Mouse (Mus musculus): ENCODE measurements at regions not wholly inside any gene's neighbourhood (a gene's known extent, or its start where the extent isn't known, plus 50 kb on each side); places are given as distances from the start of the nearest gene placed in this dataset.

DNA sequence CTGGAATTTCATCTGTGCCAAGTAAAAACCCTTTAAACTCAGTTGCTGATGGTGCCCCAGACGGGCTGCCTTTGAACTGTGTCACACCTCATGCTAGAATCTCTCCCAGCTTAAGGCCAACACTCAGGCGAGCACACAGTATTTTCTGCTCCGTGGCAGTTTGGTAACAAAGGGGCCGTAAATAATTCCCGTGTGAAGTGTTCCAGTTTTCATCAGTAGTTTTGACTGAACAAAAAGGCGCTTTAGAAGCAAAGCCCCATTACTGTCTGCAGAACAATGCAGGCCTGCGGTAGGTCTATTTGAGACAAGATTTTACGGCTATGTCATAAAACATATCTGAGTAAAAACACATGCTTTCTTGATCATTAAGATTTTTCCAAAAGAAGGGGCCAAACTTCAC lies 155.0 kb downstream of the 1700129C05Rik start:
- Histone ChIP-seq H3K9ac (ENCODE audit: low read depth, low read length) (no peak overlapping the region), H3K4me1 (ENCODE audit: control insufficient read depth, insufficient read depth, low read length) (no peaks in the 10 kb centered on the region; the same call in 1 of the 2 replicates), H3K4me3 (ENCODE audit: low read depth, low read length) (no peak overlapping the region), H3K36me3 (ENCODE audit: control insufficient read depth, insufficient read depth, low read length) (no peaks in the 10 kb centered on the region), H3K27ac (ENCODE audit: low read length) (no peak overlapping the region), H3K27me3 (ENCODE audit: control insufficient read depth, insufficient read depth, low read depth, low read length) (no peaks in the 10 kb centered on the region), H3K9me3 (replicated peaks; ENCODE audit: control insufficient read depth, low read length, poor library complexity, severe bottlenecking) (no peaks in the 10 kb centered on the region), H3K4me2 (ENCODE audit: low read length) (no peak overlapping the region)
- WGBS, result 20% methylated on average over 8 of the region's 8 CpGs
- no peak for ATAC-seq

DNA sequence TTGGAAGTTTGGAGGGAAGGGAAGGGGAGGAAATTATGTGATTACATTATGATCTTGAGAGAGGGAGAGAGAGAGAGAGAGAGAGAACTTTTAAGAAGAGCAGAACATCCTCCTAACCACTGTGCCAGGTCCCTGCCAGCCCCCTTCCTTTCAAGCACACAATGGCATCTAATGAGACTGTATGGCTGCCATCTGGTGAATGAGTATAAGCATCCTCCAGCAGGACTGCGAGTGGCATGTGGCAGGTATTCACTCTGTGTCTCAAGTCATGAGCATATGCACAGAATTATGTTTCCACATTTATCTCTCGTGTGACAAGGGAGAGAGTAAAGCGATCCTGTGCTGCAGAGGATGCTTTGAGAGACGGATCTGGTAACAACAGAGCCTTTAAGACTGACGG lies 156.9 kb downstream of the 1700129C05Rik start:
- 72% methylated on average over 5 of the region's 5 CpGs for WGBS
- Histone ChIP-seq H3K27me3 (ENCODE audit: control insufficient read depth, insufficient read depth, low read depth, low read length) (no peaks in the 10 kb centered on the region), H3K36me3 (ENCODE audit: control insufficient read depth, insufficient read depth, low read length) (no peaks in the 10 kb centered on the region), H3K4me1 (ENCODE audit: control insufficient read depth, insufficient read depth, low read length) (no peaks in the 10 kb centered on the region; the same call in 1 of the 2 replicates), H3K9ac (ENCODE audit: low read depth, low read length) (no peak overlapping the region), H3K27ac (ENCODE audit: low read length) (no peak overlapping the region), H3K4me2 (ENCODE audit: low read length) (no peak overlapping the region), H3K9me3 (replicated peaks; ENCODE audit: control insufficient read depth, low read length, poor library complexity, severe bottlenecking) (no peaks in the 10 kb centered on the region), H3K4me3 (ENCODE audit: low read depth, low read length) (no peak overlapping the region)
- no peak for ATAC-seq

DNA sequence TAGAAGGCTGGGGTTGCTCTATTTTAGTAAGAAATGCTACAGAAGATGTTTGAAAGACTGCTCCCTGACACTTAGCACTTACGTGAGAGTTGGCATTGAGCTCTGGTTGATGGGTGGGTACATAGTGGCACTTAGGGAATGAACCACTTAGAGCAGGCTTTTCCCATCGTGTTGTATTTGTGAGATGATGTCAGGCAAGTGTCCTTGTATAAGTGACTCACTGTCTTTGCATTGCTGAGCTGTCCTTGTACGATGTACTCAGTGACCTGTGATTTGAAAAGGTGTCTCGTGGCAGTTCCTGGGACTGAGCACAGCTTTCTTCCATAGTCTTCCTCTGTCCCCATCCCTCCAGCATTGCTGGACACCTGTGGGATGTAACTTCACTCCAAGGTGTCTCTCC lies 165.9 kb downstream of the 1700129C05Rik start:
- H3K4me1 ChIP-seq (ENCODE audit: control insufficient read depth, insufficient read depth, low read length), result no peaks in the 10 kb centered on the region
- H3K36me3 ChIP-seq (ENCODE audit: control insufficient read depth, insufficient read depth, low read length), result no peaks in the 10 kb centered on the region
- no peak overlapping the region for H3K4me3 ChIP-seq (ENCODE audit: low read depth, low read length)
- no peak for ATAC-seq
- 78% methylated on average over 4 of the region's 4 CpGs for WGBS
- H3K4me2 ChIP-seq (ENCODE audit: low read length), result no peak overlapping the region
- no peak overlapping the region for H3K9ac ChIP-seq (ENCODE audit: low read depth, low read length)
- H3K27ac ChIP-seq (ENCODE audit: low read length), result no peak overlapping the region
- H3K9me3 ChIP-seq (replicated peaks; ENCODE audit: control insufficient read depth, low read length, poor library complexity, severe bottlenecking), result no peaks in the 10 kb centered on the region
- H3K27me3 ChIP-seq (ENCODE audit: control insufficient read depth, insufficient read depth, low read depth, low read length), result no peaks in the 10 kb centered on the region

DNA sequence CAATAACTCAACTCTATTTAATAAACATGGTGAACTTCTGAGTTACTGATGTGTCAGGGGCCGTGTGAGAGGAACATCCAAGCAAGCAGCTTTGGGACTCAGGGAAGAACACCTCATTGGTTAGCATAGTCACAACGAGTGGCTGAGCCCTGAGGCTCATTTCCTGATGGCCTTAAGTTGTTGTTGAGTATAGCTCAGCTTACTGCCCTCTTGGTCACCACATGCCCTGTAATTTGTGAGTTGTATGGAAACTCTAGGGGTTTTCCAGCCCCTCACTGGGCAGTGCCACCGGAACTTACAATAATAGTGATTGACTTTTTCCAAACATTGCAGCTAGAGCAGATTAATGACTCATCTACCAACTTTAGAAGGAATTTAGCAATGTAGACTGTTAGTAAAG lies 173.4 kb downstream of the 1700129C05Rik start:
- no peak overlapping the region for H3K4me3 ChIP-seq (ENCODE audit: low read depth, low read length)
- 75% methylated on average over 3 of the region's 3 CpGs for WGBS

DNA sequence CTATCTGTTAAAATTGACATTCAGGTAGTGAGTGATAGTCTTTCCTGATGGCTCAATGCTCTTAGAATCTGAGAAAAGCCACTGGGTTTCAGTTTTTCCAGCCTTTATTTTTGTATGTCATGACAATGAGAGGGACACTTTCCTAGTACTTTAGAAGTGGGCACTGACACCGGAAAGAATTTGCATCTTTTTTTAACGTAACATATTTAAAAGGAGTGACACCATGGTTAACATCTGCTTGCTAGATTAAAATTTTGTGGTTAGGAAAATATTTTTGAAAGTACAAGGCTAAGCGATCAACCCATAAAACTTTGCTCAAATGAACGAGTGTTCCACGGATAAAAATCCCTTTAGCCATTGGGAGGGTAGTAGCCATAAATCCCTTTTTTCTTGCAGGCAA lies 174.7 kb downstream of the 1700129C05Rik start:
- Histone ChIP-seq H3K9ac (ENCODE audit: low read depth, low read length) (no peak overlapping the region), H3K9me3 (replicated peaks; ENCODE audit: control insufficient read depth, low read length, poor library complexity, severe bottlenecking) (no peaks in the 10 kb centered on the region), H3K4me1 (ENCODE audit: control insufficient read depth, insufficient read depth, low read length) (no peaks in the 10 kb centered on the region), H3K4me2 (ENCODE audit: low read length) (no peak overlapping the region), H3K27ac (ENCODE audit: low read length) (no peak overlapping the region), H3K4me3 (ENCODE audit: low read depth, low read length) (no peak overlapping the region), H3K36me3 (ENCODE audit: control insufficient read depth, insufficient read depth, low read length) (no peaks in the 10 kb centered on the region), H3K27me3 (ENCODE audit: control insufficient read depth, insufficient read depth, low read depth, low read length) (no peaks in the 10 kb centered on the region)
- WGBS, result 94% methylated on average over 5 of the region's 5 CpGs
- no peak for ATAC-seq

More for the DNA sequence above, 173.4 kb downstream of the 1700129C05Rik start:
- no peaks in the 10 kb centered on the region for H3K9me3 ChIP-seq (replicated peaks; ENCODE audit: control insufficient read depth, low read length, poor library complexity, severe bottlenecking)
- no peaks in the 10 kb centered on the region for H3K36me3 ChIP-seq (ENCODE audit: control insufficient read depth, insufficient read depth, low read length)
- H3K9ac ChIP-seq (ENCODE audit: low read depth, low read length), result no peak overlapping the region
- no peak overlapping the region for H3K4me2 ChIP-seq (ENCODE audit: low read length)
- ATAC-seq, result no peak
- H3K27ac ChIP-seq (ENCODE audit: low read length), result no peak overlapping the region
- no peaks in the 10 kb centered on the region for H3K27me3 ChIP-seq (ENCODE audit: control insufficient read depth, insufficient read depth, low read depth, low read length)
- no peaks in the 10 kb centered on the region for H3K4me1 ChIP-seq (ENCODE audit: control insufficient read depth, insufficient read depth, low read length)

DNA sequence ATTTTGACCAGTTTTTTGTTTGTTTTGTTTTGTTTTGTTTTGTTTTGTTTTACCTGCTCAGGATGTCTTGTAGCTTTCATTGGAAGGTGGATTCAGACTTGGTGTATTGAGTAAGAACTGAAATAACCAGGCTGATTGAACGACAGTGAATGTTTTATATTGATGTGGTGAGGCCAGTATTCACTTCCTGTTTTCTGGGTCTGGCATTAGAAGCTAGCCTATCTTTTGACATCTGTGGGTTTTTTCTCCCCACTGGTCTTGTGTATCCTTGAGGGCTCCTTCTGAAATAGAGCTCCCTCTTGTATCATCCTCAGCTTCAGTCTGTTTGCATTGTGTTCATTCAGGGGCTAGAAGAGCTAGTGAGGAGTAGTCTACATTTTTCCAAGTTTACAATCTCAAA lies 175.5 kb downstream of the 1700129C05Rik start:
- Histone ChIP-seq H3K9ac (ENCODE audit: low read depth, low read length) (no peak overlapping the region), H3K9me3 (replicated peaks; ENCODE audit: control insufficient read depth, low read length, poor library complexity, severe bottlenecking) (no peaks in the 10 kb centered on the region), H3K4me1 (ENCODE audit: control insufficient read depth, insufficient read depth, low read length) (no peaks in the 10 kb centered on the region), H3K4me3 (ENCODE audit: low read depth, low read length) (no peak overlapping the region), H3K27me3 (ENCODE audit: control insufficient read depth, insufficient read depth, low read depth, low read length) (no peaks in the 10 kb centered on the region), H3K36me3 (ENCODE audit: control insufficient read depth, insufficient read depth, low read length) (no peaks in the 10 kb centered on the region), H3K4me2 (ENCODE audit: low read length) (no peak overlapping the region), H3K27ac (ENCODE audit: low read length) (no peak overlapping the region)
- WGBS, result 85% methylated on average over 1 of the region's 1 CpGs
- ATAC-seq, result no peak

DNA sequence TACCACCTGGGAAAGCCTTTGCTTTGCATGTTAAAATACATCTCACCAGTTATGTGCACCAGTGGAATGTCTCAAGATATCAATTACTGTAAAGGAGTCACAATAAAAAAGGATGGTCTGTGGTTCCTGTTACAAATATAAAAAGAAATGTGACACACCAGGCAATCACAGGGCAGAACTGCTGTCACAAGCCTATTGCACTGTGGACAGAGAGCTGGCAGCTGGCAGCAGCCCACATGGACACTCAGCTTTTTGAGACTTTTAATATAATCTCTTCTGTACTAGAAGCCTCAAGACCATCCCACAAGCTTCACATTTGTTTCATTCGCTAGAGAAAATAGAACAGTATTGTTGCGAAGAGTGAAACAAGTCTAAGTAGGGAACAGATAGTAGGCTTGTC lies 197.7 kb downstream of the 1700129C05Rik start:
- H3K36me3 ChIP-seq (ENCODE audit: control insufficient read depth, insufficient read depth, low read length), result no peaks in the 10 kb centered on the region
- WGBS, result 94% methylated on average over 2 of the region's 2 CpGs
- no peaks in the 10 kb centered on the region for H3K27me3 ChIP-seq (ENCODE audit: control insufficient read depth, insufficient read depth, low read depth, low read length)
- H3K4me2 ChIP-seq (ENCODE audit: low read length), result no peak overlapping the region
- no peaks in the 10 kb centered on the region for H3K4me1 ChIP-seq (ENCODE audit: control insufficient read depth, insufficient read depth, low read length)
- no peak overlapping the region for H3K27ac ChIP-seq (ENCODE audit: low read length)
- no peak overlapping the region for H3K4me3 ChIP-seq (ENCODE audit: low read depth, low read length)
- ATAC-seq, result no peak
- H3K9ac ChIP-seq (ENCODE audit: low read depth, low read length), result no peak overlapping the region
- H3K9me3 ChIP-seq (replicated peaks; ENCODE audit: control insufficient read depth, low read length, poor library complexity, severe bottlenecking), result no peaks in the 10 kb centered on the region

DNA sequence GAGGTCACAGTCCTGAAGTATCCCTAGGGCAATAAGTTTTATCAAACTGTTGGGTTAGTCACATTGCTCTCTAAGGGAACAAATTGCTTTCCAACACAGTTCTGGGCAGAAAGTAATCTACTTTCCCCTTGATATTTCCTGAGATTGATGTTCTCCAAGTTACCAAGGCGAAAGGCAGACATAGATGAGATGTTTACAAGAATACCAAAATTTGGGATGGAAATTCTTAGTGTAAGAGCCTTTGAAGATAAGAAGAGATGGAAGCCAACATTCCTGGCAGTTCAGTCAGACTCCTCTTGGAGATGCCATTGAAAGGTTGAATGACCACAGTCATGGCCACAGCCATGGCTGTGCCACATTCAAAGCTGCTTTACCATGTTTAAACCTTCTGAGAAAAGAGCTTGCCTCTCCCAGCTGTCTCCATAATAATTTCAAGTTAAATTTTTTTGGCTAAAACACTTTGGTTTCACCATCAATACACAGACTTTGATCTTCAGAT lies 199.4 kb downstream of the 1700129C05Rik start:
- no peak for ATAC-seq
- H3K9ac ChIP-seq (ENCODE audit: low read depth, low read length), result no peak overlapping the region
- no peaks in the 10 kb centered on the region for H3K27me3 ChIP-seq (ENCODE audit: control insufficient read depth, insufficient read depth, low read depth, low read length)
- no peak overlapping the region for H3K4me3 ChIP-seq (ENCODE audit: low read depth, low read length)
- no peaks in the 10 kb centered on the region for H3K9me3 ChIP-seq (replicated peaks; ENCODE audit: control insufficient read depth, low read length, poor library complexity, severe bottlenecking)
- no peak overlapping the region for H3K4me2 ChIP-seq (ENCODE audit: low read length)
- no peaks in the 10 kb centered on the region for H3K4me1 ChIP-seq (ENCODE audit: control insufficient read depth, insufficient read depth, low read length)
- H3K36me3 ChIP-seq (ENCODE audit: control insufficient read depth, insufficient read depth, low read length), result no peaks in the 10 kb centered on the region
- WGBS, result 94% methylated on average over 1 of the region's 1 CpGs
- no peak overlapping the region for H3K27ac ChIP-seq (ENCODE audit: low read length)

DNA sequence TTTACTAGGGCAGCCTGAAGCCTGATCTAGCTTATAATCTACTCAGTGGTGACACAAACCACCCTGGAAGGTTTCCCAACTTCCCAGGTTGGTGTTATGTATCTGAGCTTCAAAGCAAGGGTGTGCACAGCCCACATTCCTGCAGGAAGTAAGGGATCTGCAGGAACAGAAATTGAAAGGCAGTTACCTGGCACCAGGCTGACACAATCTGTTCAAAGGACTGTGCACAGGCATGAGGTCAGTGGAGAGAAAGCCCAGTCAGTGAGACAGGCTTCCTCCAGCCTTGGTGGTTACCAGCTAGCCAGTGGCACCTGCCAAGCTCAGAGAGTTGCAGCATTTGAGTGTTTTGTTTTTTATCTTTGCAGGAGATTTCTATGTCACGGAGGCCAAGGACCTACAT lies 203.6 kb downstream of the 1700129C05Rik start:
- Histone ChIP-seq H3K4me1 (ENCODE audit: control insufficient read depth, insufficient read depth, low read length) (no peaks in the 10 kb centered on the region), H3K4me2 (ENCODE audit: low read length) (no peak overlapping the region), H3K9ac (ENCODE audit: low read depth, low read length) (no peak overlapping the region), H3K36me3 (ENCODE audit: control insufficient read depth, insufficient read depth, low read length) (no peaks in the 10 kb centered on the region), H3K27me3 (ENCODE audit: control insufficient read depth, insufficient read depth, low read depth, low read length) (no peaks in the 10 kb centered on the region), H3K27ac (ENCODE audit: low read length) (no peak overlapping the region), H3K4me3 (ENCODE audit: low read depth, low read length) (no peak overlapping the region), H3K9me3 (replicated peaks; ENCODE audit: control insufficient read depth, low read length, poor library complexity, severe bottlenecking) (no peaks in the 10 kb centered on the region)
- 70% methylated on average over 1 of the region's 1 CpGs for WGBS
- no peak for ATAC-seq

DNA sequence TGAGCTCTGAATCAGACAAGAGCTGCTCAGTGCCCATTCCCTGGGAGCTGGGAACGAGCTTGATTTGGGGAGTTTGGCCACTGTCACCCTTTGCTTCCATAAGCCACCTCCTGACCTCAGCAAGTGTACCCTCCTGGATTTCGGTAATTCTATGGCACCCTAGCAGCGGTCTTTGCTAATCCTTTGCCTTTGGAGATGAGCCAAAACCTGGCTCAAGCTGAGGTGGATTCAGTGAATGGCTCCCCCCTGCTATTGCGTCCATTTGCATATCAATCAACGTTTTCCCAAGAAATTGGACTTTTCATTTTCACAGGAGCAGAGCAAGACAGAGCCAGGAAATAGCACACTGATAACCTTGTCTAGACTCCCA lies 204.1 kb downstream of the 1700129C05Rik start:
- Histone ChIP-seq H3K4me1 (ENCODE audit: control insufficient read depth, insufficient read depth, low read length) (no peaks in the 10 kb centered on the region), H3K4me2 (ENCODE audit: low read length) (no peak overlapping the region), H3K36me3 (ENCODE audit: control insufficient read depth, insufficient read depth, low read length) (no peaks in the 10 kb centered on the region), H3K9ac (ENCODE audit: low read depth, low read length) (no peak overlapping the region), H3K9me3 (replicated peaks; ENCODE audit: control insufficient read depth, low read length, poor library complexity, severe bottlenecking) (no peaks in the 10 kb centered on the region), H3K27ac (ENCODE audit: low read length) (no peak overlapping the region), H3K4me3 (ENCODE audit: low read depth, low read length) (no peak overlapping the region), H3K27me3 (ENCODE audit: control insufficient read depth, insufficient read depth, low read depth, low read length) (no peaks in the 10 kb centered on the region)
- WGBS, result 16% methylated on average over 5 of the region's 5 CpGs
- no peak for ATAC-seq
